Mouse (Mus musculus): ENCODE data around the gene Ctsw. TPM values are rescaled to one million over a fixed set of nuclear protein-coding genes. Genes with fewer than 3 reads are reported as not detected.

The Ctsw gene
- polyA plus RNA-seq, 1 experiment from 2014 or later: 4.5 TPM

DNA sequence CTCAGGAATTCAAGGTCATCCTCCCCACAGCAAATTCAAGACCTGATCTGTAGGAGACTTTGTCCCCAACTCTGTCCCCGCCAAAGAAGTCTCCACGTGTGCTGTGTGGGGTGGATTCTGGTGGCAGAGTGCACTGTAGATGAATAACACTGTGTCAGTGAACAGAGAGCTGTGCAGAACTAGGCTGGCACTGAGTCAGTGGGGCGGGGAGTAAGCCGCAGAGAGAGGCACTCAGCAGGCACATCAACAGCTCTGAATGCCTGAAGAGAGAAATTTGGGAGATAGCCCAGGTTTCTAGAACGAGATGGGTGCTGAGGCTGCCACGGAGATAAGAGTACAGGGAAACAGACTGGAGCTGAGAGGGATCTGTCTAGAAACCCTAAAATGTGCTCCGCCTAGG, 9.3 kb downstream of the Ctsw start:
- no peak overlapping the region for H3K4me3 ChIP-seq (replicated peaks)
- H3K27me3 ChIP-seq (replicated peaks): peaks cover 4% of the 10 kb centered on the region; the same call in 1 of the 2 replicates
- H3K36me3 ChIP-seq: peaks cover 16% of the 10 kb centered on the region
- H3K4me2 ChIP-seq: no peak overlapping the region
- no peak for ATAC-seq (ENCODE audit: low FRiP score)
- H3K9me3 ChIP-seq (replicated peaks): no peaks in the 10 kb centered on the region
- WGBS: 76% methylated on average over 7 of the region's 7 CpGs
- H3K9ac ChIP-seq (replicated peaks): no peak overlapping the region
- peaks cover 55% of the 10 kb centered on the region for H3K4me1 ChIP-seq
- no peak overlapping the region for H3K27ac ChIP-seq (replicated peaks)

DNA sequence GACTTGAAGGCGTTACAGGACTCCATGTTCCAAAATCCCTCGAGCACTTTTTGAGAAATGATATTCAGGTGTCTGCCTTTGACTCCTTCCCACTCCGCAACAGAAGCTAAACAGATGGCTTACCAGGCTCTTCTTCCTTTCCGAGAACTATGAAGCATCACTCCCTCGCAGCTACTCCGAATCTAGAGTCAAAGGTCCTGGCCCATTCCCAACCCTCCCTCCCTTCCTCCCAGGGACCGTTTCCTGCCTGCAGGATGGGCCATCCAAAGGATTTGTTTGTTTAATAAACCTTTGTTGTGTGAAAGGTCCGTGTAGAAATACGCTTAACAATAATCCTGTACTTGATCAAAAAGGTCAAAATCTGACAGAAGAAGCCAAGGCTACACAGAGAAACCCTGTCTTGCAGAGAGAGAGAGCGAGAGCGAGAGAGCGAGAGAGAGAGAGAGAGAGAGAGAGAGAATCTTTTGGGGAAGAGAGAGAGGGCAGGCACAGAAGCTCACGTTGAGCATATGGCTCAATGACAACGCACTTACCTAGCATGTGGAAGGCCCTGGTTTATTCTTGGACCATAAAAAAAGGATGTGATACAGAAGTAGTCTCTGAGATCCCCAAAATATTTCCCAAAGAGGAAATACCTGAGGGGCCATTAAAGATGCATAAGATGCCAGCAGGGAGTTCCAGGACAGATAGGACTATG, 10.4 kb downstream of the Ctsw start, which contains the start of gene Ccdc85b:
Ccdc85b (minus strand) TSS at position 149 of the 697 bp plus-strand sequence.
- Histone ChIP-seq H3K4me2 (peak within 1 kb of the TSS; percentile 91), H3K9me3 (replicated peaks) (no peaks in the 10 kb centered on the region), H3K27me3 (replicated peaks) (peaks cover 4% of the 10 kb centered on the region; the same call in 1 of the 2 replicates), H3K4me3 (replicated peaks) (peak within 1 kb of the TSS; percentile 73), H3K9ac (replicated peaks) (peak within 1 kb of the TSS; percentile 85), H3K4me1 (peaks cover 53% of the 10 kb centered on the region), H3K36me3 (peaks cover 12% of the 10 kb centered on the region), H3K27ac (replicated peaks) (peak within 1 kb of the TSS; percentile 97)
- ATAC-seq (ENCODE audit: low FRiP score): 0 out of 2 replicates have a peak, but pooled peaks have one; percentile 2
- WGBS: 19% methylated on average over 14 of the region's 14 CpGs

DNA sequence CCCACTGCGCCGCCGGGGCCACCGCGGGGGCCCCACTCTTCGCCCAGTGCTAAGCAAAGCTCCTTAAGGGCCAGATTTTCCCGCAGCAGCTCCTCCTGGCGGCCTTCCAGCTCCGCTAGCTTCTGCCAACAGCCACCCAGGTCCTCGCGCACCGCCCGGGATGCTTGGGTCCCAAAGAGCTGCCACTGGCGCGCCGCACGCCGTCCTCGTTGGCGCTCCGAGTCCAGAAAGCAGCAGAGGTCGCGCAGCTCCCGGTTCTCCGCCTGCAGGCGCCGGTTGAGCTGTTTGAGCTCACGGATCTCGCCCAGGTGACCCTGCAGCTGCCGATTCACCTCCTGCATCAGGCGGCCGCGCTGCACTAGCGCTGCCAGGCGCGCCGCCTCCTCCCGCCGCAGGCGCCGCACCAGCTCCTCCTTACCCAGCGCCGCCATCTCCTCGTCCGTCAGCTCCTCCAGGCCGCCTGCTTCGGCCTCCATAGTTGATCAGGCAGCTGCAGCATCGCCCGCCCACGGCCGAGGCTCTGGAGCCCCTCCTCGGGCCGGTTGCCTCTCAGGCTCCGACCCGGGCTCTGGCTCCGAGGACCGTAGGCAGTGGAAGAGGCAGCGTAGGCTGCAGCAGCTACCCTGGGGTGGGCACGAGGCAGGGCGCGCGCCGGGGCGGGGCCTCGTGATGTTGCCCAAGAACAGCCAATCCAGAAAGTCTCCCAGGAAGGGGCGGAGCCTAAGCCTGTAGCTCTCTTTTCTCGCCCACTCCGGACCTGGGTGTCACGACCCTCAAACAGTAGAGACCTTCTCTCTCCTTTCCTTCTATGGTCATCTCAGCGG, 11.2 kb downstream of the Ctsw start:
- Histone ChIP-seq H3K27me3 (replicated peaks) (peaks cover 4% of the 10 kb centered on the region; the same call in 1 of the 2 replicates), H3K27ac (replicated peaks) (peak overlapping the region; percentile 97), H3K9ac (replicated peaks) (peak overlapping the region; percentile 85), H3K9me3 (replicated peaks) (no peaks in the 10 kb centered on the region), H3K4me3 (replicated peaks) (peak overlapping the region; percentile 73), H3K4me2 (peak overlapping the region; percentile 91), H3K36me3 (peaks cover 4% of the 10 kb centered on the region), H3K4me1 (peaks cover 53% of the 10 kb centered on the region)
- WGBS: under 1% methylated on average over 69 of the region's 70 CpGs
- ATAC-seq (ENCODE audit: low FRiP score): peak; percentile 95

DNA sequence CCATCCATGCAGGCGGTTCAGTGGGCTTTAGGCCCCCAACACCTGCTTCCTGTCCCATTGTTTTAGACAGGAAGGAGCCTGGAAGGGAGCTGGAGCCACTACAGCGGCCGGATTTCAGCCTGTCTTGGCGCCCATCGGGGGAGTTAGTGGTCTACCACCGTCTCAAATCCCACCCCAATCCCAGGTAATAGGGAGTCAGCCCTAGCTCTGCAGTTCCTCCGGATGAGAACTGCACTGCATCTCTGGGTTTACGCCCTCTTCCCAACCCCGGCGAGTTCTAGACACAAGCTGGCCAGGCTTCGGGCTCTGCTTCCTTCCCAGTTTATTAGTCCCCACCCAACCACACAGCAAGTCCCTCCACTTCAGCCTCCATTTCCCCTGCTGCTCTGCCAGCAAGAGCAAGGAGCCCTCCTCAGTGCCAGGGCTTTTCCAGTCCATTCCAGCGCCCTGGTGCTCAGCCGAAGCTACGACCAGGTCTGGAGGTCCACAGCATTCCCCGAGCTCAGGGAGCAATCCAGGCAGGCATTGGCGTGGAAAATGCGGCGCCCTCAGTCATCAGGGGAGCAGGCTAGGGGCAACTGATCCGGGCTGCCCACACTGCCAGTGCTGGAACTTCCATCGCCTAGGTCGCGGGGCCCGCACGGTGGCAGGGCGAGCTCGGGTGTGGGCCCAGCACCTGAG, 11.9 kb downstream of the Ctsw start:
- WGBS: 2% methylated on average over 26 of the region's 26 CpGs
- Histone ChIP-seq H3K4me1 (peaks cover 48% of the 10 kb centered on the region), H3K4me2 (peak overlapping the region; percentile 91), H3K9ac (replicated peaks) (peak overlapping the region; percentile 85), H3K27me3 (replicated peaks) (peaks cover 4% of the 10 kb centered on the region; the same call in 1 of the 2 replicates), H3K27ac (replicated peaks) (peak overlapping the region; percentile 97), H3K4me3 (replicated peaks) (peak overlapping the region; percentile 73), H3K9me3 (replicated peaks) (no peaks in the 10 kb centered on the region), H3K36me3 (peaks cover 4% of the 10 kb centered on the region)
- no peak for ATAC-seq (ENCODE audit: low FRiP score)

DNA sequence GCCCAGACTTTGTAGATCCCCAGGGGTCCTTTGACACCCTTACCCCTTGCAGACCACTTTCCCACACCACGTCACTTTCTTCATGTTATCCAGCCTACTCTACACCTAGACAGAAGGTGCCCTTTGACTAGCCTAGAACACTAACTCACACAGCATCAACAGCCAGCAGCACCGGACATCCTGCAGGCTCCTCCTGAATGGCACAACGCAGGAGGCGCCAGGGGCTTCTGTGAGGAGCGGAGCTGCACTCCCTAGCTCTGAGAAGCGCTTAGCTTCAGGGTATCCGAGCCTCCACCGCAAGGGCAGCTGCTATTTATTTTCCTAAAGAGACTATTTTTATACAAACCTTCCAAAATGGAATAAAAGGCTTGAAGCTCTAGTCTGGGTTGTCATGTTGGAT, 12.7 kb downstream of the Ctsw start:
- peak overlapping the region; percentile 91 for H3K4me2 ChIP-seq
- H3K36me3 ChIP-seq: peaks cover 4% of the 10 kb centered on the region
- H3K4me1 ChIP-seq: peaks cover 42% of the 10 kb centered on the region
- H3K27ac ChIP-seq (replicated peaks): no peak overlapping the region
- H3K4me3 ChIP-seq (replicated peaks): peak overlapping the region; percentile 73
- H3K27me3 ChIP-seq (replicated peaks): peaks cover 9% of the 10 kb centered on the region
- H3K9ac ChIP-seq (replicated peaks): peak overlapping the region; percentile 85
- no peaks in the 10 kb centered on the region for H3K9me3 ChIP-seq (replicated peaks)
- WGBS: 60% methylated on average over 8 of the region's 8 CpGs
- ATAC-seq (ENCODE audit: low FRiP score): no peak

DNA sequence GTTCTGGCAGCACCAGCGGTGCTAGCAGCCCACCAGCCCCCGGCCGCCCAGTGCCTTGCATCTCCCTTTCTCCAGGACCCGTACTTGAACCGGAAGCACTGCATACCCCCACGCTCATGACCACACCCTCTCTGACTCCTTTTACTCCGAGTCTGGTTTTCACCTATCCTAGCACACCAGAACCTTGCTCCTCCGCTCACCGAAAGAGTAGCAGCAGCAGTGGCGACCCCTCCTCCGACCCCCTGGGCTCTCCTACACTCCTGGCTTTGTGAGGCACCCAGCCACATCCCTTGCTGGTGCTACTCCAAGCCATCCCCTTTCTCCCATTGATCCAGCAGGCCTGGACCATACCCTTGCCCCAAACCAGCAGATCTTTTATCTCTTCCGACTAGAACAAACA, 13.3 kb downstream of the Ctsw start:
- peaks cover 41% of the 10 kb centered on the region for H3K4me1 ChIP-seq
- ATAC-seq (ENCODE audit: low FRiP score): no peak
- H3K4me3 ChIP-seq (replicated peaks): peak overlapping the region; percentile 73; the same call in 1 of the 2 replicates
- H3K27ac ChIP-seq (replicated peaks): no peak overlapping the region
- peak overlapping the region; percentile 91 for H3K4me2 ChIP-seq
- H3K36me3 ChIP-seq: peaks cover 4% of the 10 kb centered on the region
- 91% methylated on average over 12 of the region's 12 CpGs for WGBS
- H3K9me3 ChIP-seq (replicated peaks): no peaks in the 10 kb centered on the region
- peak overlapping the region; percentile 85 for H3K9ac ChIP-seq (replicated peaks)
- H3K27me3 ChIP-seq (replicated peaks): peaks cover 14% of the 10 kb centered on the region

DNA sequence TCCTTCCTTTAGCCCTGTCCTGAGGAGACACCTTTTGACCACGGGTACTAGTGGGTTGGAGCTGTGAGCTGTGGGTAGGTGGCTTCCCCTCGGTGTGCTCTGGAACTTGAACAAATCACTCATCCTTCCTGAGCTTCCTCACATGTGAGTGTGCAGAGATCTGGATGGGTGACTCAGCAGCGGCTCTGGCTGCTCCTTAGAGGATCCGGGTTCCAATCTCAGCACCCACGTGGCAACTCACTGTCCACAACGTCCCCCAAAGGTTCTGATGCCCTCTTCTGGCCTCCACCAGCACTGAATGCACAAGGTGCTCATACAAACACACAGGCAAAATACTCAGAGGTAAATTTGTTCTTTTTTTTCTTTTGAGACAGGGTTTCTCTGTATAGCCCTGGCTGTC, 16.5 kb downstream of the Ctsw start:
- ATAC-seq (ENCODE audit: low FRiP score): no peak
- WGBS: 74% methylated on average over 6 of the region's 6 CpGs

DNA sequence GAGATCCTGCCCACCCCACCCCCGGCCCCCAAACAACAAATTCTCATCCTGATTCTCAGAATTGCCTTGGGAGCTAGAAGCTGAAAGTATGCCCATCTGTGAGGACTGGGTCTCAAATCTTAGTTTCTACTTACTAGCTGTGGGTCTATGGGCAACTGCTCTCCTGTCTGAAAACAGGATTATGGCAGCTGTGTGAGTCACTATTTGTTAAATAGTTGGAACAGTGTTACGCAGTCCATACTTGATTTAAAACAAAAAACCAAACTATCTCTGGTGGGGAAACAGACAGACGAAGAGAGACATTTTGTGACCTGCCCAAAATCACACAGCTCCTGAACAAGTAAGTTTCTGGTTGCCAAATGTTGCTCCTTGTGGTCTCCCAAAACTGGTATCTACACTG, 18.6 kb downstream of the Ctsw start:
- no peak for ATAC-seq (ENCODE audit: low FRiP score)
- no peak overlapping the region for H3K27ac ChIP-seq (replicated peaks)
- peaks cover 57% of the 10 kb centered on the region for H3K27me3 ChIP-seq (replicated peaks)
- peaks cover 31% of the 10 kb centered on the region for H3K4me1 ChIP-seq
- H3K9me3 ChIP-seq (replicated peaks): no peaks in the 10 kb centered on the region; the same call in 1 of the 2 replicates
- no peak overlapping the region for H3K4me2 ChIP-seq
- WGBS: 85% methylated on average over 3 of the region's 3 CpGs
- H3K9ac ChIP-seq (replicated peaks): no peak overlapping the region
- no peak overlapping the region for H3K4me3 ChIP-seq (replicated peaks)
- H3K36me3 ChIP-seq: peaks cover 4% of the 10 kb centered on the region

More for the DNA sequence above, 16.5 kb downstream of the Ctsw start:
- Histone ChIP-seq H3K36me3 (peaks cover 4% of the 10 kb centered on the region), H3K27ac (replicated peaks) (no peak overlapping the region), H3K4me3 (replicated peaks) (no peak overlapping the region), H3K4me2 (no peak overlapping the region), H3K9me3 (replicated peaks) (no peaks in the 10 kb centered on the region; the same call in 1 of the 2 replicates), H3K4me1 (peaks cover 50% of the 10 kb centered on the region), H3K27me3 (replicated peaks) (peaks cover 43% of the 10 kb centered on the region), H3K9ac (replicated peaks) (no peak overlapping the region)

DNA sequence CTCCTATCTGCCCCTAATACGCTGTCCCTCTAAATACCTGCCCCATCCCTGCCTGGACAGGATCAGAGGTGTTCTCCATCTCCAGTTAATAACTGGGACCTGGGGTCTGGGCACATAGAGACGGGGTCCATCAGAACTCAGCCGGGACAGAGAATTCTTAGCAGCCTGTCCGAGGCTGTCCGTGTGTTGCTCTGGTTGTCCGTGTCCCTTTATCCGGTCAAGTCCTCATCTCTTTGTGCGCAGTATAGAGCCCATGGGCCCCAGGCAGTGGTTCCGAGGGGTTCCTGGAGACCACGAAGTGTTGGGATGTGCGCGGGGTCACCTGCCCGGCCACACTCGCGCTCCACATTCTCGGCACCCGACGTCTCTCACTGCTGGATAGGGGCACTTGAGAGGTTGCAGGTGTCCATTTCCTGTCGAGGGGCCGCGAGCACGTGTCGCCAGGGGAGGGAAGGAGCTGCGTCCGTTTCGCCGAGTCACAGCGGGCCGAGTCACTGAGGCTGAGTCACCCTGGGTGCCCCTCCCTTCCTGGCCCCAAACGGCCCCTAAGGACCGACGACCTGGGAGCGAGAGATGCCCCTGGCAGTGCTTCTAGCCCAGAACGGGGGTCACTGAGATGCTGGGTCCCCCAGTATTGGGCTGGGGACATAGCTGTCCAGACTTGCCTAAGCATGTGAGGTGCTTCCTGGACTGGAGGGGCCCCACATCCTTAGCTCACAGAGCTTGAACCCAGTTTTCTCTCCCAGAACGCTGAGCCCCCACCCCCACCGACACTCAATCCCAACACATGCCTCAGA, 19.8 kb downstream of the Ctsw start:
- Histone ChIP-seq H3K9ac (replicated peaks) (no peak overlapping the region), H3K4me1 (peaks cover 21% of the 10 kb centered on the region), H3K4me3 (replicated peaks) (peak overlapping the region; percentile 54), H3K27ac (replicated peaks) (no peak overlapping the region), H3K36me3 (no peaks in the 10 kb centered on the region; the same call in 1 of the 2 replicates), H3K27me3 (replicated peaks) (peaks cover 64% of the 10 kb centered on the region), H3K4me2 (peak overlapping the region; percentile 96), H3K9me3 (replicated peaks) (no peaks in the 10 kb centered on the region; the same call in 1 of the 2 replicates)
- 6% methylated on average over 36 of the region's 36 CpGs for WGBS
- ATAC-seq (ENCODE audit: low FRiP score): no peak

DNA sequence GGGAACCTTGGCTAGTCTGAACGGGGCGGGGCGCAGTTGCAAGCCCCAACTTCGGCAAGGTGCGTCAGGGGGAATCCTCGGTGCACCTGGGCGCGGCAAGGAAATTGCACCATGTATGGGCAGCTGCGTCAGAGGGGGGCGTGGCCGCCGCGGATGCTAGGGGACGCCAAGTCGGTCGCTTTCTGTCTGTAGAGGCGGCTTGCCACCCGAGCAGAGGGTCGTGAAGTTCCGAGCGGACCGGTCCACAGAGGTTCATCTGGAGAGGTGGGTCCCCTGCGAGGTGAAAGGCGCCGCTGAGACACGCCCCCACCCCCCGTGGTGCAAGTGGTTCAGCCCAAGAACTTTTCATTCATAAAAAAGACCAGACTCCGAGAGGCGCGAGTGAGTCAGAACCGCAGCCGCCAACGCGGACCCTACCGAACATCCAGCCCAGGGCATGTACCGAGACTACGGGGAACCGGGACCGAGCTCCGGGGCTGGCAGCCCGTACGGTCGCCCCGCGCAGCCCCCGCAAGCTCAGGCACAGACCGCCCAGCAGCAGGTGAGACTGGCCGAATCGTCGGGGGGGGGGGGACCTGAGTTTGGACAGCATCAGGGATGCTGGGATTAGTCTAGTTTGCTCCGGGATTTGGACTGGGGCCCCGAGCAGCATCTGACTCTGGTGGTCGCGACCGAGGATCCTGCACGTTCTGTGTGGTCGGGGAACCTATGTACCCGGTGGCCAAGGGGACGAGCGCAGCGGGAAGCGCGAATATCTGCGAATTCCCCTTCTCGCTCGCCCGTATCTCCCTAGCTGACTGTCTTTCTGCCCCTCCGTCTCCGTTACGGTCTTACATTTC, 20.6 kb downstream of the Ctsw start, which contains the start of gene Fosl1:
Fosl1 (plus strand) TSS at position 33 of the 839 bp plus-strand sequence.
- under 1% methylated on average over 69 of the region's 70 CpGs for WGBS
- peak; percentile 77 for ATAC-seq (ENCODE audit: low FRiP score)
- H3K4me2 ChIP-seq: peak within 1 kb of the TSS; percentile 96
- H3K9ac ChIP-seq (replicated peaks): peak within 1 kb of the TSS; percentile 43
- peak within 1 kb of the TSS; percentile 54 for H3K4me3 ChIP-seq (replicated peaks)
- H3K36me3 ChIP-seq: no peaks in the 10 kb centered on the region; the same call in 1 of the 2 replicates
- peaks cover 64% of the 10 kb centered on the region for H3K27me3 ChIP-seq (replicated peaks)
- no peaks in the 10 kb centered on the region; the same call in 1 of the 2 replicates for H3K9me3 ChIP-seq (replicated peaks)
- peaks cover 21% of the 10 kb centered on the region for H3K4me1 ChIP-seq
- H3K27ac ChIP-seq (replicated peaks): no peak within 1 kb of the TSS

All from neural tube, embryonic 15.5 days (tissue).